Mouse (Mus musculus) lung, postnatal 0 days (tissue): Measurements from ENCODE around the gene Casq1.

ENCODE experiments used
- CTCF ChIP-seq: IDR thresholded peaks from 2 replicates; pipeline ENCODE4 v1.5.1; 2016; ENCODE audit warnings: antibody characterized with exemption, mild to moderate bottlenecking
- EP300 ChIP-seq: IDR thresholded peaks from 2 replicates; pipeline ENCODE4 v1.6.1; 2016; ENCODE audit warnings: antibody characterized with exemption, mild to moderate bottlenecking, control low read depth

GRCm38 (mm10) chr1:172200871-172201447, 18.7 kb downstream of the Casq1 start:
- TF ChIP-seq CTCF, result no peak
- no peak for TF ChIP-seq EP300
